In genomic region chr4:44071741-44072145, GRCm38 (mm10) we compare ENCODE assay signal across 8 mouse cellular contexts. TPM values are rescaled to one million over a fixed set of nuclear protein-coding genes. Genes with fewer than 3 reads are reported as not detected.
DNase-seq lines count a peak whose midpoint lies in the region; ATAC-seq and TF ChIP-seq lines count a peak whose summit lies in the region.

No protein-coding gene starts in this region.

- POLR2A ChIA-PET in Patski (lab: Charles Lee): no interaction called here

- no peak for TF ChIP-seq CTCF in gastrocnemius, adult 2 months (IDR thresholded peaks at IDR 0.05)
- no peak for TF ChIP-seq CTCF in Patski (IDR thresholded peaks at IDR 0.05)
- TF ChIP-seq CTCF in olfactory bulb, adult 2 months (IDR thresholded peaks at IDR 0.05; ENCODE audit: insufficient read depth, low read depth, low read length): no peak

- peak overlapping the region; percentile 96 for H3K27ac ChIP-seq in gastrocnemius, adult 2 months
- peak overlapping the region; percentile 75; the same call in 1 of the 2 replicates for H3K27ac ChIP-seq in limb, embryonic 15.5 days
- H3K27ac ChIP-seq in olfactory bulb, adult 2 months (ENCODE audit: insufficient read depth, low read depth, low read length): no peak overlapping the region

- ATAC-seq in Patski: peak; percentile 7
- ATAC-seq in granulocyte monocyte progenitor cell, adult 5-6 weeks (replicated peaks; ENCODE audit: poor library complexity, severe bottlenecking): peak; percentile 45
- ATAC-seq in limb, embryonic 15.5 days (ENCODE audit: insufficient number of reproducible peaks, low FRiP score, low TSS enrichment, low read depth): no peak

- no peaks in the 10 kb centered on the region for H3K9me3 ChIP-seq in limb, embryonic 15.5 days

- peak overlapping the region; percentile 62 for H3K9ac ChIP-seq in limb, embryonic 15.5 days

- peak overlapping the region; percentile 82 for H3K4me2 ChIP-seq in limb, embryonic 15.5 days

- H3K4me3 ChIP-seq in gastrocnemius, adult 2 months: peak overlapping the region; percentile 99
- peak overlapping the region; percentile 90 for H3K4me3 ChIP-seq in limb, embryonic 15.5 days
- peak overlapping the region; percentile 90 for H3K4me3 ChIP-seq in olfactory bulb, adult 2 months (ENCODE audit: insufficient read depth, low read depth, low read length)

- no peaks in the 10 kb centered on the region for H3K27me3 ChIP-seq in Patski
- no peaks in the 10 kb centered on the region for H3K27me3 ChIP-seq in limb, embryonic 15.5 days

- WGBS in limb, embryonic 15.5 days: 8% methylated on average over 11 of the region's 11 CpGs
- 4% methylated on average over 11 of the region's 11 CpGs for WGBS in olfactory bulb, adult 2 months

- no peak for TF ChIP-seq POLR2A in olfactory bulb, adult 2 months (IDR thresholded peaks at IDR 0.05; ENCODE audit: insufficient read depth, low read depth, low read length)

- H3K36me3 ChIP-seq in limb, embryonic 15.5 days: no peaks in the 10 kb centered on the region

- in situ Hi-C loops in Patski (cut with MboI; ENCODE audit: low pct_unique_long_range_greater_than_20kb): loop anchor here (5.0 kb wide), 1 partner anchor 46 kb away; no protein-coding TSS in a partner anchor

- no peak for DNase-seq in gastrocnemius, adult 2 months
- DNase-seq in gastrocnemius, postnatal 10 days: no peak
- no peak for DNase-seq in Patski (ENCODE audit: low read depth, low spot score)
- no peak for DNase-seq in adrenal gland, adult 8-10 months
- DNase-seq in frontal cortex, adult 2 months (ENCODE audit: extremely low spot score in 1 of 2, low spot score in 1 of 2): no peak

- intact Hi-C loops in gastrocnemius, adult 2 months (cut with DNase I): loop anchor here (5.0 kb wide), 1 partner anchor 96 kb away; no protein-coding TSS in a partner anchor

- CTCF ChIA-PET in Patski (lab: Charles Lee): interaction anchor here (1.3 kb wide), 1 partner anchor 10 kb away, joined by 4 read pairs; no protein-coding TSS in a partner anchor

- H3K4me1 ChIP-seq in limb, embryonic 15.5 days: peaks cover 17% of the 10 kb centered on the region
- H3K4me1 ChIP-seq in olfactory bulb, adult 2 months (ENCODE audit: control insufficient read depth, insufficient read depth, low read length): peaks cover 7% of the 10 kb centered on the region

RNA-seq across cellular contexts. Expression of gene Gne, which starts 12.2 kb away (rescaled TPM):
- total RNA-seq in gastrocnemius, adult 2 months (2021): 10 to 100 TPM; 11.6 to 12.5 TPM
- 10 to 100 TPM; 17.1 to 24.3 TPM for total RNA-seq in gastrocnemius, postnatal 10 days (2021)
- 16.8 TPM for polyA plus RNA-seq in Patski (2021)
- 32.9 and 42.7 TPM in 2 replicates for total RNA-seq in granulocyte monocyte progenitor cell, adult 5-6 weeks (2014; fragmentation: Nextera tagmentation)
- 34.6 and 36.3 TPM in 2 replicates for total RNA-seq in granulocyte monocyte progenitor cell, adult 5-6 weeks (2017)
- 26.2 and 26.6 TPM in 2 replicates for polyA plus RNA-seq in limb, embryonic 15.5 days (2015; fragmentation: Nextera tagmentation; extraction: Ambion mirVana)
- polyA plus RNA-seq in olfactory bulb, adult 2 months (2012; ENCODE audit: insufficient read depth, insufficient read length, low replicate concordance, missing spikeins): not detected in 2 replicates
- total RNA-seq in adrenal gland, adult 8-10 months (2022): 10 to 100 TPM; 38.9 to 51.1 (median 45.4) TPM
- 18.7 and 20.6 TPM in 2 replicates for polyA plus RNA-seq in frontal cortex, adult 2 months (2012; rRNA removed)
